Mouse (Mus musculus) cerebellum, postnatal 10 days (tissue): Measurements from ENCODE around the gene Elof1.
A peak's percentile ranks its signal among the peaks of the same experiment; 100 is the strongest.
"Not testable (repeated sequence)": the region's sequence is repeated elsewhere in the genome, so short reads cannot be mapped to it uniquely, and the experiment has no call there.

Experiments used
- DNase-seq, 2 experiments: peaks; one replicate each; pipeline ENCODE4 v3.0.0; 2021; ENCODE audit warnings: mixed read lengths in 2 of 2

Elof1 gene

DNA sequence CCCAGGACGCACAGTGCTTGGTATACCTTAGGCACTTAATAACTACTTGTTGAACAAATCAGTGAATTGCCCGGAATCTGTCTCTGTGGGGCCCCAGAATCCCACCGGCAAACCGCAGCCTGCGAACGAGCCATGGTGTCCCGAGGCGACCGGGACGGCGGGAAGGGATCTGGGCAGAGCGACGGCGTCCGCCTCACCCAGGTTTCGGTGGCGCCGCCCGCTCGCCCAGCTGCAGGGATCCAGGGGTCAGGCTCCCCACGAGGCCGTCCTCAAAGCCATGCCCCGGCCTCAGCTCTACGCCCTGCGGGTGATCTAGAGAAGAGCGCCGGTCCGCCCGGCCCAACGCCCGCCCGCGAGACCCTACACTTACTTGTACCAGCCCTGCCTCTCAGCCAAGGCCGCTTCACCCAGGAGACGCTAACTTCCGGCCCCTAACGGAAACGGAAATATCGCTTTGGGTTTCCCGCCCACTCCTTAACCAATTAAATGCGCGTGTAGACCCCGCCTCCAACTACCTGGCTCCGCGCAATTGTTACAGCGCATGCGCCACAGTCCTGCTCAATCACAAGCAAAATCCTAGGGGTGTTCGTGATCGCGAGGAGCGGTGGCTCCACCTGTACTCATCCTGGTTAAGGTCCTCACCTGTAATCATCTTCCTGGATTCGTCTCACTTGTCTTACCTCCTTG is at the start of gene Elof1:
Gene Elof1, minus strand, starts transcription at position 433 of the 687 bp plus-strand sequence.
- DNase-seq: peak; percentile 95 to 97

DNA sequence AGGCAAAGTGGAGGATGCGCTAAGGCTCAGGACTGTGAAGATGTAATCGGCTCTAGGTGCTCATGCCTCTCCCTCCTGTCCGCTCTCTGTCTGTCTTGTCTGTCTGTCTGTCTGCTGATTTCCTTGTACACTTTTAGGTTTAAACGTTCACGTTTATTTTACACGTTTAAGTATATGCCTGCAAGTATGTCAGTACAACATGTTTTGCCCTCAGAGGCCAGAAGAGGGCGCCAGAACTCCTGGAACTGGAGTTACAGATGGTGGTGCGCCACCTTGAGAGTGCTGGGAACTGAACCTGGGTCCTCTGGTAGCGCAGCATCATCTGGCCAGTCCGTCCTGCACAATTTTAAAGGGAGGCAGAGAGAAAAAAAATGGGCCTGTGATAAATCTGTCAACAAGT is 49.7 kb upstream of the Elof1 start:
- DNase-seq: peak; percentile 14 to 21

DNA sequence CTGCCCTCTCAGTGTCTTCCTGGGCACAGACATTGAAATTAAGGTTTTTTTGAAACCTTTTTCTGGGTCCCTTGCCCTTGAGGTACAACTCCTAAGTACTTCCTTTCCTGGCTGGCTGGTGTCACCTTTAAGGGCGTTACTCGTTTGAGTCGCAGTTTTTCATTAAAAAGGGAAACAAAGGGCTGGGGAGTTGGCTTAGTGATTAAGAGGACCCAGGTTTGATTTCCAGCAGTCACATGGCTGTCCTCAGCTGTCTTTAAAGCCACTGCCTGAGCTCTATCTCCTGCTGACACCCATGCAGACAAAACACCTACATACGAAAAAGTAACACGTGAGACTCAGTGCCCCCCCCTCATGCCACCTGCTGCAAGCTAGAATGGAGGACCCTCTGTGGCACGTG is 49.0 kb upstream of the Elof1 start:
- no peak for DNase-seq

DNA sequence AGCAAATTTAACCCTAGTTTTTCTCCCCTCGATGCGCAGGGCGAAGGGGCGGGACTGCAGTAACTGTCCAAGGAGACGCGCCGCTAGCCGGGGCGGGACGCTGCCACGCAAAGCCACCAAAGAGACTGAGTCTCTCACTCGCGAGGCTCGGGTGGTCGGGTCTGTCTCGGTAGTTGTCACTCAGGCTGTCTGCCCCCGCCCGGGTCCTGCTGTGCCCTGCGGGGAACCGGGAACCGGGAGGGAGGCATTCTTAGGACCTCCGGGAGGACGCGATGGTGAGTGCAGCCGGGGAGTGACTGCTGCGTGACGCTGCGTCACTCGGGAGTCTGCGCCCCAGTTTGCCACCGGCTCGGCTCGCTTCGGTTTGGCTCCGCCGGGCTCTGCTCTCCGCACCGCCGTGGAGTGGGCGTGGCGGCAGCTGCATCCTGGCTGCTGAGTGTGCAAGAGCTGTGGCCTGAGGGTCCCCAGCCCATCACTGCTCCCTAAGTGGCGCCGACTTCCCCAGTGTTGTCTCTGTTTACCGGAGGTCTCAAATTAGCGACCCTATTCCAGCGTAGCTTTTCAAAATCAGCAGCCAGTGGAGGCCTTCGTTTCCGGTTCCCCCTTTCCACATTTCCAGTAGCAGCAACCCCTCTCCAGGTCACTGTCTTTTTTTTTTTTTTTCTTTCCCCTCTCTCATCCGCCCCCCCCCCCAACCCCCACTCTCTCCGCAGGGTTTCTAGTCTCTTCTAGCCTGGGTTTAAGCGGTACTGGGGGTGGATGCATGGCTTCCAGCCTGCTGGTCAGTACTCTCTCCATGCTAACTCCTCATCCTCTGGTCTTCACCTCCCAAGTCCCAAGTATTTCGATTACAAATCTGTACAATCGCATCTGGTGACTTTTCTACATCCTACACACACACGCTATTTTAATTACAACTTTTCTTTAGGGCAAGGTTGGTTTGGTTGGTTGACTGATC is 48.0 kb upstream of the Elof1 start:
- DNase-seq: peak; percentile 55 to 62

DNA sequence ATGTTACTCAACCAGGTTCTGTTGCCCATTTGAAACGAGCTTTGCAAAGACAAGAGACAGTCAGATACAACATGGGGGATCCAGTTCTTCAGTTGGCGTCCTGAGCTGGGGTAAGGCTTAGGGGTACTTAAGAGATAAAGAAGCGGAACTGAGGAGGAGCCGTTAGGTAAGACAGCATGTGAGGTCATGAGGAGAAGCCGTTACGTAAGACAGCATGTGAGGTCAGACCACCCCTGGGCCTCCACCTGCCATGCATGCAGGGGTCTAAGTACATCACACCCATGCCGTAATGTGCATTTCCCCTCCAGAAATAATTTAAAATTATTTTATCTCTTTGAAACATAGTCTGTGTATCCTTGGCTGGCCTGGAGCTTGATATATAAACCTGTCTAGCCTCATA is 45.9 kb upstream of the Elof1 start:
- DNase-seq: no peak

DNA sequence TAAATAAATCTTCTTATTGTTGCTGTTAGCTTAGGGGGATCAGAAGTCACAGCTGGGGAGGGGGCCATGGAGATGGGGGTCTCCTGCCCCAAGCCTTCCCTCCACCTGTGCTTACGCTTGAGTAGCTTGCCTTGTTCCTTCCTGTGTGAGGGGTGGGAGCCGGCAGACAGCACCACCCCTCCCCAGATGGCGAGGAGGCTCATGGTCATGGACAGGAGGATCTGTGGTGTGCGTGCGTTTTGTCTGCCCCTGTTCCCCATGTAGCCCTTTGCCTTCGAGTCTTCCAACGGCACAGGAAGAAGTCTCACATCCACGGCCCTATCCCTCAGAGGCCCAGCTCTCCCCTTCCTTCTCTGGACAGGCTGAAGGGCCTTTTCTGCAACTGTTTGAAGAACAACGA is 45.3 kb upstream of the Elof1 start:
- no peak for DNase-seq

DNA sequence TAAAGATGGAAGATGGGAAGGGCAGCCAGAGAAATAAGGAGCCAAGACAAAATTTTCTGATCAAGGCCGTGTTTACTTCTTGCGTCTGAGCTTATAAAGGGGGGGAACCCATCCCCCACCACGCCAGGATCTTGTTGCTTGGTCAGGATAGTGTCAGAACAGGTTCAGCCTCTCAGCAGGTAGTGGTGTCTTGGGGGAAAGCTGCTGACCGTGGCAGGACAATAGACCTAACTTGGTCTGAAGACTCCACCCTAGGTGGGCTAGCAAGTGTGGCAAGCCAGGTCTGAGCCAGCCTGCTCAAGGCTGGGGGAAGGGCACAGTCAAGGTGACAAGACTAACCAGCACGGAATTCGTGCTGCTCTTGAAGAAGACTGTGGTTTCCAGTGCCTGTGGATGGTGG is 44.3 kb upstream of the Elof1 start:
- no peak for DNase-seq

DNA sequence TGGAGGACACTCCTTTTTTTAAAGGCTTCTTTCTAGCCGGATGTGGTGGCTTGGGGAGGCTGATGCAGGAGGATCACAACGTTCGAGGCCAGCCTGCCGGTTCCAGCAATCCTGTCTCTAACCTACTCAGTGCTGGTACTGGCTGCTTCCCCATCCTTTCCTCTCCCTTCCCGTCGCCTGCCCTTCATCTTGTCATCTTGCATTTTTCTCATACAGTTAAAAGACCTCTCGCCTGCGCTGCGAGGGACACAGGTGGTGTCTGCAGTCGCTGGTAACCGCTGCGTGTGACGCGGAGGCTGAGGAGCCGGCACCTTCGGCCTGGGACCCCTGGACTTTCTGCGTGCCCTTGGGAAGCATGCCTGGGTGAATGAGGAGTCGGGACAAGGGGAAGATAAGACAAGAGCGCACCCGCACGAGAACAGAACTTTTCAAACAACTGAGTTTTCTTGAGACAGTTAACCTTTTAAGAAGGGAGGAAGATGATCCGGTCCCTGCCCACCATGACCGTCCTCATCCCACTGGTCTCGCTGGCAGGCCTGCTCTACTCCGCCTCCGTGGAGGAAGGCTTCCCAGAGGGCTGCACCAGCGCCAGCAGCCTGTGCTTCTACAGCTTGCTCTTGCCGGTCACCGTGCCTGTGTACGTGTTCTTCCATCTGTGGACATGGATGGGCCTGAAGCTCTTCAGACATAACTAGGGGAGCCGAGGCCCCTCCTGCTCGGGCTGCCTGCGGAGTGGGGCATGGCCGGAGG is 40.7 kb upstream of the Elof1 start:
- peak; percentile 42 to 44 for DNase-seq

DNA sequence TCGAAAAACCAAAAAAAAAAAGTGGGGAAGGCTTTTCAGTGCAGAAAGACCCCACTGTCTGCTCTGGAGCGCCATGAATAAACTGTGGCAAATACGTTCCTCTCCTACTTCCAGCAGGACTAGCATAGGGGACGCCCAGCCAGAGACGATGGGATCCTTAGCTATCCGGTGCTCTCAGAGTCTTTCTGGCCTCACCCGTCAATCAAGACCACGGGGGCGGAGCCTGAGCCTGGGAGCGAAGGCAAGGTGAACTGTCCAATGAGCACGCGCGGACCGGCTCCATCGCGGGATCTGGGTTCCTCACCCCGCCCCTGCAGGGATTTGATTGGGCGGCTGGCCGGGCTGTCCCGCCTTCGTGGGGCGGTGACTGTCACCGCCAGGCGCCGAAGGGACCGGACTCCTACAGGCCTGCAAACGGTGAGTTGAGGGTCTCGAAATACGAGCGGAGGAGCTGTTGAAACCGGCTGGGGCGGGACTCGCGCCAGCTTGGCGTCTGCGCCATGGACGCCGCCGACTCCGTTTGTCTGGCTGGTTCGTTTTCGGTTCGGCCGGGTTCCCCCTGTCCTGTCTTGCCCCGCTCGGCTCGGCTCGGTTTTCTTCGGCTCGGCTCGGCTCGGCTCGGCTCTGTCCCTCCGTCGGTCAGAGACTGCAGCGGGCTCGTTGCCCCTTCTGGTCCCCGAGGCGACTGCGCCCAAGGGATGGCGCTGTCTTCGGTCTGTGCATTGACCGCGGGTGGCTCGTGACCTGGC is 39.7 kb upstream of the Elof1 start, which contains the start of gene Pigyl:
Gene Pigyl, plus strand, starts transcription at position 350 of the 749 bp plus-strand sequence.
- DNase-seq: peak; percentile 100

DNA sequence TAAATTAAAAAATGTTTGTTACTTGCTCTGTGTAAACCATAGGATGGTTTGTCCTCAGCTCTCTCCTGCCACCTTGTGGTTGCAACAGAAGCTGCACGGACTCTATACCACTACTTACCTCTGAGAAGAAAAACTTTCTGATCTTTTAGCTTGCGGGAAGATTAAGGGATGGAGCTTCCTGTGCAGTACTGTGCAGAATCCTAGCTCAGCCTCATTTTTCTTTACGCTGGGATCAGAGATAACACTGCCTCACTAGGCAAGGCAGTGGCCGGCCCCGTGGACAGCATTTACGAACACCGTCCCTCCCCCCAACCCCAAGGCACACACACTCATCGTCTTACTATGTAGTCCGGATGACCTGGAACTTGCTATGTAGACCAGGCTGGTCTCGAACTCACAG is 38.6 kb upstream of the Elof1 start:
- DNase-seq: peak; percentile 85 to 88

DNA sequence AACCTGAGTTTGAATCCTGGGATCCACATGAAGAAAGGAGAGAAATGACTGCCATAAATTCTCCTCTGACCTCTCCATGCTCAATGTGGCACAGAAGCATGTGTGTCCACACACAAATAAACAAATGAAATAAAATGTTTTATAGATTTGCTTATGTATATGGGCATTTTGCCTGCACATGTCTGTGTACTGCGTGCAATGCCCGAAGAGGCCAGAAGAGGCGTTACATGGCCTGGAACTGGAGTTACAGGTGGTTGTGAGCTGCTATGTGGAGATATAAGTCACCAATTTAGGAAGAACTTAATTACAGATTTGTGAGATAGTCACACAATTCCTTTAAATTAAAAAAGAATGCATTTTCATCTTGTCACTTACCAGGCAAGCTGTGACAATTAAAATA is 36.8 kb upstream of the Elof1 start:
- DNase-seq: peak in 1 of 2 experiments; percentile 28

DNA sequence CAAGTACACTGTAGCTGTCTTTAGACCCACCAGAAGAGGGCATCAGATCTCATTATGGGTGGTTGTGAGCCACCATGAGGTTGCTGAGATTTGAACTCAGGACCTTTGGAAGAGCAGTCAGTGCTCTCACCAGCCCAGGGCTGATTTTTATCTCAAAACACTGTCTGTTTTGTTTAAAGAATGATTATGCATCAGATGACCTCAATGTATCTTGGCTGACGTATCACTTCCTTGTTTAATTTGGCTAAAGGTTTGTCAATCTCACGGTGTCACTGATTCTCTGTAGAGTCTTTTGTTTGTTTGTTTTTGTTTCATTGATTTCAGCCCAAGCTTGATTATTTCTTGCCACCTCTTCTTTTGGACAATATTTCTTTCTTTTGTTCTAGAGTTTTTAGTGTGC is 34.0 kb upstream of the Elof1 start:
- no peak for DNase-seq

DNA sequence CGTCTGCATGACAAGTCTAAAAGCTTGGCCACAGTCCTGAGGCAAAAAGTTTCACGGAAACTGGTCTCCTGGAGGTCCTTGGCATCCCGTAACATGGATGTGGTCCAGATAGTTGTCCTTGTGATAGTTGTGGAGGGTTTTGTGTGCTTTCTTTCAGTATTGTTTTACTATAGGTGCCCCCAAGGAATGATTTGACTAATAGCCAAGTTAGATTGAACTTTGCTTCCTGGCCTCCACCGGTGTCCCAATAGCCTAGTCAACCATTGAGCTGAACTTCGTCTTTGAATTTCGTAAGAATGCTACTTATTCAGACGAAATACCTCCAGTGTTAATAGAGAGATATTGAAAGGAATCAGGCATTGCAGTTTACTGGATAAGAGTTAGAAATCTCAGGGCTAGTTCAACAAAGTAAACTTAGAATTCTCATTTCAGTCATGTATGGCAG is 33.3 kb upstream of the Elof1 start:
- not testable (repeated sequence) for DNase-seq

DNA sequence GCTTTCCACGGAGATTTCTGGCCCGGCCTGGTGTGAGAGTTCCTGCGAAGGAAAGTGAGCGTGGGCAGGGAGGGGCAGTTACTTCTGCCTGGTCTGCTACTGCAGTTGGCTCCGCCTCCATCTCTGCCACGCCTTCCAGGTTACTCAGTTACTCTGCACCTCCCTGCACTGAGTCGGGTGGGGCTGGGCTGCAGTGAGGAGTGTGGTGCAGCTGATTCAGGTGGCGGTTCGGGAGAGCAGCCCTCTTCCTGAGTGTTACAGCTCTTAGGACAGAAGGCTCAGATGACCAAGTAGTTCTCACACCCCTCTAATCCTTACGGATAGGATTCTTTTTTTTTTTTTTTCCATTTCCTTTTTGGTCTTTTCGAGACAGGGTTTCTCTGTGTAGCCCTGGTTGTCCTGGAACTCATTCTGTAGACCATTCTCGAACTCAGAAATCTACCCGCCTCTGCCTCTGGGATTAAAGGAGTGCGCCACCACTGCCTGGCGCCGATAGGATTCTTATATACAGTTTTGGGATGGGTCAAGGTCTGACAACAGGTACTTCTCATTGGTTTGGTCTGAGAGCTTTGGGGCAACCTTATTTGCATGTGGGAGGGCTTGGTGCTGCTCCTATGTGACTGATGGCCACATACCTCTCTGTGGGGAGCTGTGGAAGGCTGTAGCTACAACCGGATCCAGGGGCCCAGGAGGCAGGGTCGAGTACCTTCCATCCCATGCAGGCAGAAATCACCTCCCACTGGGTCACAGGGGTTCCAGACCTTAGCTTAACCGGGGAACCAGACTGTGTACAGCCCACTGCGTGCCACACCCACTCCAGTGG is 32.7 kb upstream of the Elof1 start:
- no peak for DNase-seq

DNA sequence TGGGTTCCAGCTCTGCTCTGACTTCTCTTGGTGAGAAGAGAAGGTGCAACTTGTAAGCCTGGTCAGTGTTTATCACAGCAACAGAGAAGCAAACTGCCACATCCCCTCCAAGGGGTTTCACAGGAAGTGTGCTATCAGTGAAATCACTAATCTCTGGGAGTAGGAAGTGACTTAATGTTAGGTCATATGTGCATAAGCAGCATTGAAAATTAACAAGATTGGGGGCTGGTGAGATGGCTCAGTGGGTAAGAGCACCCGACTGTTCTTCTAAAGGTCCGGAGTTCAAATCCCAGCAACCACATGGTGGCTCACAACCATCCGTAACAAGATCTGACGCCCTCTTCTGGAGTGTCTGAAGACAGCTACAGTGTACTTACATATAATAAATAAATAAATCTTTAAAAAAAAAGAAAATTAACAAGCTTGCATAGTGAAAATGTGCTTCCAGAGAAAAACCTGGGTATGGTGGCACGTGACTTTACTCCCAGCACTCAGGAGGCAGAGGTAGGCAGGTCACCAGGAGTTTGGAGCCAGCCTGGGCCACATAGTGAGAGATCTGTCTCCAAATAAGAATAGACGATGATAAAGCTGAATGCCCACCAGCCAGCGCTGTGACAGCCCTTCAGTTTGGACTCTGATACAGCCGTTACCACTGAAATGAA is 27.5 kb upstream of the Elof1 start:
- DNase-seq: no peak

DNA sequence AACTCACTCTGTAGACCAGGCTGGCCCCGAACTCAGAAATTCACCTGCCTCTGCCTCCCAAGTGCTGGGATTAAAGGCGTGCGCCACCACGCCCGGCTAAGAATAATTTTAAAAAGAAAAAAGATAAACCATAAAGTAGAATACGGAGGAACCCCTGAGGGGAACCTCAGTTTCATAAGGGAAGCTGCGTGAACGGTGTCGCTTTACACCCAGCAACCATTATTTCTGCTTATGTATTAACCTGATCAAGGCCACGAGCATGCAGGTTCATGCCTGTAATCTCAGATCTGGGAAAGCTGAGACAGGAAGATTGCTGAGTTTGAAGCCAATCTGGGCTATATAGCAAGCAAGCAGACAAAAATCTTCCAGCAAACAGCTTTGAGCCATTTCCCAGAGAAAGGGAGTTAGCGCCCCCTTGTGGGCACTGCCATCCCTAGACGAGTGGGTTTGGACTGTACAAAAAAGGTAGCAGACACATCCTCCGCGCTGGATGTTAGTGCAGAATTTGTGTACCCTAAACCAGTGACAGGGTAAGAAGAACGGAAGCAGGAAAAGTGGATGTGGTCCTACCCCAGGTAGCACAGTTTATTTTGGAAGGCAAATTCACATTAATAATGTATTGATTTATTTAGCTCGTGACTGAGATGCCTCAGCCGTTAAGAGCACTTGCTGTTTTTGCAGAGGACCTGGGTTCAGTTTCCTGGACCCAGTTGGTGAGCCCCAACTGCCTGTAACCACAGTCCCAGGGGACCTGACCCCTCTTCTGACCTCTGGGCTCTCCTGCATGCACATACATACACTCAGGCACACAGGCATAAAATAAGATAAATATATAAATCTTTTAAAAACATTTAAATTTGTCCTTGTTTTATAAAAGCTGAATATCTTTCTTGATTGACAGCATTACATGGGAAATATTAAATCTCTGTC is 26.4 kb upstream of the Elof1 start:
- peak; percentile 96 to 98 for DNase-seq

DNA sequence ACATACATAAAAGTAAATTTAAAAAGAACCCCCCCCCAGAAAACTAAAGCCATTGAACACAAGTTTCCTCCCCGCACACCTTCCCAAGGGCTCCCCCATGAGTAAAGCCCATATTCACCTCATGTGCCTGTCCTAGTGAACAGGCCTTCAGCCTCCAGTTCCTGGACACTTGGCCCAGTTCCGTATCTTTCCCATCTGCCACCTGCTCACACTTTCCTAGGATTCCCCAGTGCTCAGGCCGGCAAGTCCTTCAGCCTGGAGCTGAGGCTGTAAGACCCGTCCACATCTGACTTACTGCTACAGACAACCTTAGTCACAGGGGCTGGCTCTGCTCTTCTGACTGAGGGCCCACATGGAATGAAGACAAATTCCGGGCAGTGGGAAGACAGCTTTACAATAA is 22.8 kb upstream of the Elof1 start:
- peak; percentile 69 to 72 for DNase-seq

DNA sequence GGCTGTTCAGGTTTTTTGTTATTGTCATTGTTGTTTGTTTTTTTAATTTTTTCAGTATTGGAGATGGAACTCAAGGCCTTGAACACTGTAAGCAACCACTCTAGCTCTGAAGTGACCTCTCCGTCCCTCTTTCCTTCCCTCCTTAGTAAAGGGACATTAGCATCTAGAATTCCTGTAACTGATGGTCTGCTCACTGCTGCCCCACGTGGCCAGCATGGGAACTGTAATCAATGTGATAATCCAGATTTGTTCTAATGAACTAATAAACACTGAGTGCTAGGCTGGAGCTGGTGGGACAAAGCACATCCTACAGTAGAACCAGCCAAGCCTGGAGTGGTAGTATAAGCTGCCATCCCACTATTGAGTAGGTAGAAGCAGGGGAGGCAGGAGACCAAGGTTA is 21.5 kb upstream of the Elof1 start:
- DNase-seq: peak; percentile 65 to 72

DNA sequence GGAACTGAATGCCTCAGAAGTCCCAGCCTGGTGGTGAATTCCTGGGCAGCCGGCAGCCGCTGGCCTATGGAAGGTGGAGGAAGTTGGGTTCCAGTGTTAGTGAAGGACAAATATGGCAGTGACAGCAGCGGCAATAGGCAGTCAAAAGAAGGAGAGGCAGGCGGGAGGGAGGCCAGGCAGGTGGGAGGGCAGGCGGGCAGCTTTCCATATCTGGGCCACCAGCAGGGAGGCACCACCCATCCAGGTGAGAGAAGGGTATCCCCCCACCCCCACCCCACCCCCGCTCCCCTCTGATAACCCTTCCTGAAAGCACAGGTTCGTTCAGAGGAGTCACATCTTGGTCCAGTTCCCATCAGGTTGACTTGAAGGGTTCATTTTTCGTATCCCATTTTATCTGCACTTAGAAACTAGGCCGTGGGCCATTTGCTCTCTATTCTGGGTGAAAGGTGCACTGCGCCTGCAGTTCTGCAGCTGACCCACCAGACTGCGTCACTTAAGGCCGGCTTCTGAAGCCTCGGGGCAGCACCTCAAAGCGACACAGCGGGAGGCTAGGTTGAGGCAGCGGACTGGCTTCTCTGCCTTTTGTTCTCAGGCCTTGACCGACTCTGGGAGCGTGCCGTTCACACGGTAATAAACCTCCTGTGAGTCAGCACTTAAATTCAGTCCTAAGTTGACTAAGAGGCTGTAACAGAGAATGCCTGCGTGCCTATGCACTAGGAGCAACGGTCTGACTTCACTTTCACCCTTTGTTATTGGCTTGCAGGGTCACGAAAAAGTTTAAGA is 20.0 kb upstream of the Elof1 start:
- no peak for DNase-seq
